Mouse (Mus musculus) retina, embryonic 14.5 days (tissue): ENCODE measurements around the gene Pum2.
"Not testable (repeated sequence)": the region's sequence is repeated elsewhere in the genome, so short reads cannot be mapped to it uniquely, and the experiment has no call there.

ENCODE experiments used
- DNase-seq: peaks from one replicate; pipeline ENCODE4 v3.0.0-alpha.2; 2015; ENCODE audit warnings: low spot score

Pum2 gene

GRCm38 (mm10) chr12:8673974-8674306 is at the start of gene Pum2:
TSS of gene Pum2 (plus strand) at chr12:8674134.
- DNase-seq, result peak; percentile 93

GRCm38 (mm10) chr12:8629537-8629936 is 44.4 kb upstream of the Pum2 start:
- DNase-seq, result no peak

- no peak for DNase-seq
Observed at GRCm38 (mm10) chr12:8631691-8632090, 42.2 kb upstream of the Pum2 start.

DNA sequence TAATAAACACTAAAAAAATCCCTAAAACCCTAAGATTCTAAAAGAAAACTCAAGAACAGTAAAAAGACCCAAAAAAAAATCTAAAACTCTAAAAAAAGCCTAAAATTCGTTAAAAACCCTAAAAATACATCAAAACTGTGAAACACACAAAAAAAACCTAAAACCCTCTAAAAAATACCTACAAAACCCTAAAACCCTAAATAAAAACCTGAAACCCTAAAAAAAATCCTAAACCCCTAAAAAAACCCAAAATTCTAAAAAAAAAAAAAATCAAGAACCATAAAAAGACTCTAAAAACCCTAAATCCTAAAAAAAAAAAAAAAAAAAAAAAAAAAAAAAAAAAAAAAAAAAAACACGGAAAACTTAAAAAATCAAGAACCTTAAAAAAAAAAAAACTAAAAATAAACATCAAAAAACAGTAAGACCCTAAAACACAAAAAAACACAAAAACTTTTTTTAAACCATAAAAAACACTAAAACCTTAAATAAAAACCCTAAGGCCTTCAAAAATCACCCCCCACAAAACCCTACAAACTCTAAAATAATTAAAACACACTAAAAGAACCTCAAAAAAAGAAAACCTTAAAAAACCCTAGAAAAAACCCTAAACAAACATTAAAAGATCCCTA is 41.1 kb upstream of the Pum2 start:
- no peak for DNase-seq

DNA sequence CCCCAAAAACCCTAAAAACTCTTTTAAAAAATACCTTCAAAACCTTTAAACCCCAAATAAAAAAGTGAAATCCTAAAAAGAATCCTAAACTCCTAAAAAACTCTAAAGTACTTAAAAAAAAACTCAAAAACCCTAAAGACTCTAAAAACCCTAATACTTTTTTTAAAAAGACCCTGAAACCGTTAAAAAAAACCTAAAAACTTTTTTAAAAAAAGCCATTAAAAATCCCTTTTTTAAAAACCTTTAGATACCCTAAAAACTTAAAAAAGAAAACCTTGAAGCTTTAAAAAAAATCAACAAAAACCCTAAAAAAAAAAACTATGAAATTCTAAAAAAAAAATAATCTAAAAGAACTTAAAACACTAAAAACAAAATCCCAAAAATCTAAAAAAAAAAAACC is 39.6 kb upstream of the Pum2 start:
- DNase-seq, result no peak

- no peak for DNase-seq
Observed at GRCm38 (mm10) chr12:8635546-8635945, 38.4 kb upstream of the Pum2 start.

DNA sequence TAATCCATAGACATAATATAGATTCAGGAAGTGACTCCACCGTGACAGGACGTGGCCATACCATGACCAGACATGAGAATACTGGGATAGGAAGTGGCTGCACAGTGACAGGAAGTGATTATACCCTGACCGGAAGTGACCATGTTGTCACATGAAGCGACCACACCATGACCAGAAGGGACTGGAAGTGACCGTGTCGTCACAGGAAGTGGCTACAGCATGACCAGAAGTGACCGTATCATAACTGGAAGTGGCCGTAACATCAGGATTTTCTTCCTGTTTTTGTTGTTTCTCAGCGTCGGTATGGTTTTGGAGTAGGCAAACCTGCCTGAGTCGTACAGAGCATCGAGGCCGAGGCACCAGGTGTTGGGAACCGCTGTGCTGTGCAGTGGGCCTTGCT is 37.0 kb upstream of the Pum2 start:
- DNase-seq, result no peak

GRCm38 (mm10) chr12:8638411-8639087 is 35.4 kb upstream of the Pum2 start:
- peak; percentile 78 for DNase-seq

DNA sequence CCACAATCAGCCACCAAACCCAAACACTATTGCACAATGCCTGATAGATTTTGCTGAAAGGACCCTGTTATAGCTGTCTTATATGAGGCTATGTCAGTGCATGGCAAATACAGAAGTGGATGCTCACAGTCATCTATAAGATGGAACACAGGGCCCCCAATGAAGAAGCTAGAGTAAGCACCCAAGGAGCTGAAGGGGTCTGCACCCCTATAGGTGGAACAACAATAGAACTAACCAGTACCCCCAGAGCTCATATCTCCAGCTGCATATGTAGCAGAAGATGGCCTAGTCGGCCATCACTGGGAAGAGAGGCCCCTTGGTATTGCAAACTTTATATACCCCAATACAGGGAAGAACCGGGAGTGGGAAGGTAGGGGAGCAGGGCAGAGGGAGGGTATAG is 33.7 kb upstream of the Pum2 start:
- DNase-seq, result not testable (repeated sequence)

DNA sequence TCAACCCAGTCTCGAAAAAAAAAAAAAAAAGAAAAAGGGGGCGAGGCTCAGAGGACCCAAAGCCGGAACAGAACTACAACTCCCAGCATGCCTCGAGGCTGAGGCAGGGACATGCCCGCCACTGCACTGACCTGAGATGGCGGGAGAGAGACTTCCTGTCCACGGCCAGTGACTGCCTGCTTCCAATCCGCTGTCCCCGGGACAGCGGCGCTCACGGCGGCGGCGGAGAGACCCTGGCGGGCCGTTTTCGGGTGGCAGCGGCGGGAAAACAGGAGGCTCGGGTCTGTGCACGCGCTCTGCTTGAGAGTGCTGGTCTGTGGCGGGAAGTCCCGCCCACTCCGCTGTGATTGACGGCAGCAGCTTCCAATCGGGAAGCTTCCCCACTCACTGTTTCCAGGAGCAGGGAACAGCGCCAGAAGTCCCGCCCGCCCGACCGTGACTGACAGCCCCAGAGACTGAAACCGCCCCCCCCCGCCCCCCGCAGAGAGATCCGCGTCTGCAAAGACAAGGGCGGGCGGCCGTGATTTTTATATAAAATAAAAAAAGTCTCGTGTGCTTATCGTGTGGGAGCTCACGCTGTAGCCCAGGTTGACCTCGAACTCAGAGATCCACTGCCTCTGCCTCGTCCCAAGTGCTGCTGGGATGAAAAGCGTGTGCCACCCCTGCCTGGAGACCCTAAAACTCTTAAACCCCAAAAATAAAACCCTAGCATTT is 33.1 kb upstream of the Pum2 start:
- DNase-seq, result peak; percentile 98

DNA sequence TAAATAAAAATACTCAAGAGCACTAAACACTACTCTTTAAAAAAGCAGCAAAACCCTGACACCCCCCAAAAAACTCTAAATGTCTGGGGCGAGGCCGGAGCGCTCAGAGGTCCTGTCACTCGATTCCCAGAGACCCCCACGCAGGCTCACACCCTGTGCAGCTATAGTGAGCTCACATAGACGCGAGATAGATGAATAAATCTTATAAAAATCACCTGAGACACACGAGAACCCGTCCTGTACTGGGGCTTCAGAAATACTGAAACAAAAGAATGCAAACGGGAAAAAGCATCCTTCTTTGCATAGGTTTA is 32.6 kb upstream of the Pum2 start:
- peak; percentile 55 for DNase-seq

DNA sequence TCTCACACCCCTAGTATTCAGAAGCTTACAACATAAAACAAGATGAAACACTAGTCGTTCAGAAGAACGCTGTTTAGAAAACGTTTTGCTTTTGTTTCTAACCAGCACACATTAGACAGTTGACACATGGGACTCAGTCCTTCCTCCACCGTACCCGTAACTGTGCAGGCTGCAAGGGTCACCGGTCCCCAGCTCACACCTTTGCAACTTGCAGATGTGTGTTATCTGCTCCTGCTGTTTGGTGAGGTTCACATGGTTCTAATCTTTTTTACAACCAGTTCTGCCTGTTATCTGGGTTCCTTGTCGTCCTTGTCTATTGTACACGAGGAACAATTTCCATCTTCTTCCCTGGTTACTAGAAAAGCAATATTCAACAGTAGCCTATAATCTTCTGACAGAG is 25.7 kb upstream of the Pum2 start:
- DNase-seq, result not testable (repeated sequence)

DNA sequence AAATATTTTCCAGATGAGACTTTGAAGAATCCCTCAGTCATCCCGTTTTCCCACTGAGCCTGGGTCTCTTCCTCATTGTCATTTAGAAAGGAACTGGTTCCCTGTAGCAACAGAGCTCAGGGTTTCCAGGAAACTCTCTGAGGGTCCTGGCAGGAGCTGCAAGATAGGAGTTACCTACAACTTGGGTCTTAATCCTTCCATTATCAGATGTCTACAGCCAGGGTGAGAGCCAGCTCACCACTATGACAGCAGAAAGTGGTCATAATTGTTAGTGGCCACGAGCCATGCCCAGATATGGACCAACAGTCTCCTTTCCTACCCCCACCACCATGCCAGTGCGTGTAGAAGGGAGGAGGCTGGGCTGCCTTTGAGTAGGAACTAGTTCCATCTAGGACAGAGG is 23.9 kb upstream of the Pum2 start:
- not testable (repeated sequence) for DNase-seq

DNA sequence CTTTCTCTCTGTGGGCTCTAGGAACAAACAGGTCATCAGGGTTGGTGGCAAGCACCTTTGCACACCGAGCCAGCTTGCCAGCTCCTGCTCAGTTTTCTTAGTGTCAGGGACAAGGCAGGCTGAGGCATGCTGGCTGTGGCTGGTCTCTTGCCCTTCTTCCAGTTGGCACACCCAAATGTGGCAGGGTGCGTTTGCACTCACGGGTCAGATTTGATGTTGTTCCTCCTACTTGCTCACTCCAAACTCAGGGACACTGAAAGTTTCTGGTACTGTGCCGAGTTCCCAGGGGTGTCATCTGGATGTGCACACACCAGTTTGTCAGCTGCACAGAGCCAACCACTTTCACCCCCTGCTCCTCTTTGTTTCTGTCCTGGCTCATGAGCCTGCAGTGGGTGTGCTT is 17.3 kb upstream of the Pum2 start:
- no peak for DNase-seq

DNA sequence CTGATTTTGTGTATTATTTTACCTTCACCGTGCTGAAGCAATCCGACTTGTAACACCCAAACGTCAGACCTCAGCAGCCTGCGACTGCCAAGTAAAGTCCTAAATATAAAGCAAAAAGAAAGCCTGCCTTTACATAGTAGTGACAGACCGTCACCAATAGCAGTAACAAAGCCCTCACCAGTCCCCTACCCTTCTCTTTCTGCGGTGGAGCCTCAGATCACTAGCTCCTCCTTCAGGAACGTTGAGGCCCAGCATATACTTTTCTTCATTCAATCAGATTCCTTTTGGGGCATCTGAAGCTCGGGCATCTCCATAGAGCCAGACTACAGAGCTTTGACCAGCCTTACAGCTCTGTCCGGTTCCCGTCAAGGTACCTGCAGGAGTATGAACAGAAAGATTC is 16.8 kb upstream of the Pum2 start:
- DNase-seq, result no peak

DNA sequence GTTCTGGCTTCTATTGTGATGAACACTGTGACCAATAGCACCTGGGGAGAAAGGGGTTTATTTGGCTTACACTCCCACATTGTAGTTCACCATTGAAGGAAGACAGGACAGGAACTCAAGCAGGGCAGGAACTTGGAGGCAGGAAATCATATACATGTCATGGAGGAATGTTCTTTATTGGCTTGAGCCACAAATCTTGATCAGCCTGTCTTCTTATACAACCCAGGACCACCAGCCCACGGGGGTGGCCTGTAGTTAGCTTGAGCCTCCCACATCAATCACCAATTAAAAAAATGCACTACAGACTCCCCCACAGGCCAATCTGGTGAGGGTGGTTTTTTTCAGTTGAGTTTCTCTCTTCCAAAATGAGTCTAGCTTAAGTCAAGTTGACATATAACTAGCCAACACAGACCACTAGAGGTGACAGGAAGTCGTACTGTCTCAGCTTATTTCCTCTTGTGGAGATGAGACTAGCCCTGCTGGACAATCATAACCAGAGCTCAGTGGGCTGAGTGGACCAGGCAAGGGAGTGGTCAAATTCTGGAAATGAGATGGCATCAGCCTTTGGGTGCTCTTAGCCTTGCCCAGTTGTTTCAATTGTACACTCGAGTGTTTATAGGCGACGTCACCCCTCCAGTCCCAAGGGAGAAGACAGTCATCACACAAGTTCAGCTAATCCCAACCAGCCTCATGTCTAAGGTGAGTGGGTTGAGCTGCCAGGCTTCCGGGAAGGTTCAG is 16.1 kb upstream of the Pum2 start:
- DNase-seq, result no peak

GRCm38 (mm10) chr12:8659406-8660279 is 14.3 kb upstream of the Pum2 start:
- no peak for DNase-seq

- DNase-seq, result no peak
Observed at GRCm38 (mm10) chr12:8661747-8662146, 12.2 kb upstream of the Pum2 start.

GRCm38 (mm10) chr12:8662175-8662574 is 11.8 kb upstream of the Pum2 start:
- DNase-seq, result no peak

DNA sequence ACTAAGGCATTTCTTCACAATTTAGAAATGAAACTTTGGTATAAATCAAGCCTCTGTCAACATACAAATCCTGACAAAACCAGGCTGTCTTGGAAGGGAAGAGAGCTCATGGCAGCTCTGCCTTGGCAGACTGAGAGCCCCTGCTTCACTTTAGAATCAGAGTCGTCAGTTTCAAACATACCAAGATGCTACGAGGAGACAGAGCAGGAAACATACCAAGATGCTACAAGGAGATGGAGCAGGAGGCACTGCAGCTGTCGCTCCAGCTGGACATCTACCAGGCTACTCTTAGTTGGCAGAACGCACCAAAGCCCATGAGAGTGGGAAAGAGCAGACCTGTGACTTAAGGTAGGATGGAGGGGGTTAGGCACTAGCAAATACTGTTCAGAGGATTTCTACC is 11.2 kb upstream of the Pum2 start:
- DNase-seq, result no peak

GRCm38 (mm10) chr12:8667473-8668255 is 6.3 kb upstream of the Pum2 start:
- no peak for DNase-seq
